Mouse (Mus musculus) ovary, postnatal 10 days (tissue): Measurements from ENCODE around the gene Slc25a45.

Experiments used
- DNase-seq: peaks from one replicate; pipeline ENCODE4 v3.0.0; 2022; ENCODE audit warnings: low spot score

Gene Slc25a45

DNA sequence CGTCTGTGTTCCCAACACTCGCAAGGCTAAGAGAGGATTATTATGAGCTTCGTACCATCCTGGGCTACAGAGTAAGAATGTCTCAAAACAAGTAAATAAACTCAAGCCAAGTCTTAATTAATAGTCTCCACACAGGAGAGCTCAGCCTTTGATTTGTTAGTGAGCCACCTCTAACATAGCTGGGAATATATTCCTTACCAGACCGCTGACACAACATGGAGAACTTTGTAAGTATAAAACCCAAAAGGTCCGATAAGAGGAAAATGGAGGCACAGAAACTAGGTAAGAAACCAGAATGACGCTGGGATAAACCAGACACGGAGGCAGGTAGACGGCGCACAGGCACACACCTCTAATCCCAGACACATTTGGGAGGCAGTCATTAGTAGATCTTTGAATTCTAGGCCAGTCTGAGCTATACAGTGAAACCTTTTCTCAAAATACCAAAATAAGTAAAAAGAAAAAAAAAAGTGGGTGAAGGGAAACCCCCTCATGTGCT, 36.7 kb upstream of the Slc25a45 start:
- no peak for DNase-seq

DNA sequence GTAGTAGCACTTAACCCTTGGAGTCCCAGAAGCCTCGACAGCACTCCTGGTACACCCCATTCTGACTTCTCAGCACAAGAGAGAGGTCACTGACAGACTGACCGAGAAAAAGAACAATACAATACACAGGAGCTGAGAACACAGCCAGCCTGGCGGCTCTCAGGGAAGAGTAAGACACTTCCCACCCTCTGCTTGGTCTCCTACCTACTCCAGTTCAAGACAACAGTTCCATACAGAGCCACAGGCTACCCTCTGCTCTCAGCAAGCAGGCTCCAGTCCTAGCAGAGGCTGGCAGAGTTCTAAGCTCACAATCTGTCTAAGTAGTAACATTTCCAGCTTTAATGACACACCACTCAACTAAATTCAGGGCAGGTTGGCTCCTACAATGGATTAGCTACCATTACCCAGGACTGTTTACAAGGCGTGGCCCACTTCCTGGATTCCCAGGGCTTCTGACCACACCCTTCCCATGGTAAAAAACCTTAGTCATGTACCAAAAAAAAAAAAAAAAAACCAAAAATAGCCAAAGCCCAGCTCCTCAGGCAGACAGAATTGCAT, 36.1 kb upstream of the Slc25a45 start:
- no peak for DNase-seq

DNA sequence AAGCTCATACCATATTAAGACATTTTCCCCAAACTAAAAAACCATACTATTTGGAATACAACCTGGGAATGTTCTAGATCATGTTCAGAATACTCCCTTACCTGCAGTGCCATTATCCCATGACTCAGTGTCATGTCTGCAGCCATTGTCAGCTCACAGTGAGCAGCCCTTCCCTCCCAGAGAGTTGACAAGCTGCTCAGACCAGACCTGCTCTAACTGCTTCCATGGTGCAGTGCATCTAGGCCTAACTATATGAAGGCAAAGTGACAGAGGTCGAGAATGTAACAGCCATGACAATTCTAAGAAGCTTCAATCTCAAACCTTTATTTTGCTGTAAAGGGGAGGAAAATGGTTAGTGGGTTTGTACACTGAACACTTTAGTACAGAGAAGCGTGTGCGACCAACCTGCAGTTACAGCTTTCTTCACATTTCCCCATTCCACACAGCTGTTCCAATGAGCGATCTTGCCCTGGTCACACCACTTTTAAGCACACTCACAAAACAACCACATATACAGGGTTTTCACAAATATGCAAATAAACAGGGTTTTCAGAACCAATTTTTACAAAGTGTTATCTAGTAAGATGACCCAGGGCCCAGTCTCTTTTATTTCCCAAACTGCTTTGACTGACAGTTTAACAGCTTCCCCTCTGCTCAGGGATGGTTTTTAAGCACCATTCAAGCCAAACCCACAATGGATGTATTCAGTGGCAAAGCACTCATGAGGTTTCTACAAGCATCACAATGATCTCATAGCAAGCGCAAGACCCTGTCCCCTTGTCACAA, 35.4 kb upstream of the Slc25a45 start:
- DNase-seq: no peak

DNA sequence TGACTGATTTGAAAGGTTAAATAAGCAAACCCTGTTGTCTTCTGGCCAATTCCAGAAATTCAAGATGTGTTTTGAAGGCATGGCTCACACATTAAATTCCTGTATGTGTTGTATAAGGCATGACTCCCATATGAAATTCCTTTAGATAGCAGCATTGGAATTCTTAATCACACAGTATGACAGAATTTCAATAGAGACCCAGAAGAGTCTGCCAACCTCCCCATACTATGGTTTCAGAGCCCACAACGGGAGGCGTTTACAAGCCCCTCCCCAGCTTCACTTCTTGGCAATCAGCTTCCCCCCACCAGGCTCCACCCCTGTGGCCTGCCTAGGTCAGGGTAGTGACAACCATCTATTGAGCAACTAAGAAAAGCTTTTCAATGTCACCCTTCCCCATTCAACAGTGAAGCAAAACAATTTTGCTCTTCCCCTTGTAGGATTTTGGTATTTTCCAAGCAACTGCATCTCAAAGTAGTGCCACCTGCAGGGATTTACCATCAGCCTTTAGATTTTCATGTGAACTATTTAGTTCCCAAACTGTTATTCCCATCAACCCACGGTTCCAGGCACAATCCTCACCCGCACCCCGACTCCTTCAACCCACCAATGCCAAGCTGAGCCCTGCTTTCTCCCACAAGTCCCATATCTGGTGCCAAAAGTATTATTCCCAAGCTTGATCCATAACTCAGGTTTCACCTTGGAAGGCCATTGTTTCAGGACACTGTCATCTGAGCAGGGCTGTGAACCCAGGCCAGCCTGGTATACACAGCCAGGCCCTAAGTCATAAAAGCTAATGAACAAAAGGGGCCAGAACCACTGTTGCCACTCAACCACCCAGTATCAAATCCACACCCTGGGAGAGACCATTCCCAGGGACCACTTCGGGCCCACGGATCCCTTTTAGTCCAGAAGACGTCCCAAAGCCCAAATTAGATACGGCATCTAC, 34.5 kb upstream of the Slc25a45 start:
- DNase-seq: no peak

DNA sequence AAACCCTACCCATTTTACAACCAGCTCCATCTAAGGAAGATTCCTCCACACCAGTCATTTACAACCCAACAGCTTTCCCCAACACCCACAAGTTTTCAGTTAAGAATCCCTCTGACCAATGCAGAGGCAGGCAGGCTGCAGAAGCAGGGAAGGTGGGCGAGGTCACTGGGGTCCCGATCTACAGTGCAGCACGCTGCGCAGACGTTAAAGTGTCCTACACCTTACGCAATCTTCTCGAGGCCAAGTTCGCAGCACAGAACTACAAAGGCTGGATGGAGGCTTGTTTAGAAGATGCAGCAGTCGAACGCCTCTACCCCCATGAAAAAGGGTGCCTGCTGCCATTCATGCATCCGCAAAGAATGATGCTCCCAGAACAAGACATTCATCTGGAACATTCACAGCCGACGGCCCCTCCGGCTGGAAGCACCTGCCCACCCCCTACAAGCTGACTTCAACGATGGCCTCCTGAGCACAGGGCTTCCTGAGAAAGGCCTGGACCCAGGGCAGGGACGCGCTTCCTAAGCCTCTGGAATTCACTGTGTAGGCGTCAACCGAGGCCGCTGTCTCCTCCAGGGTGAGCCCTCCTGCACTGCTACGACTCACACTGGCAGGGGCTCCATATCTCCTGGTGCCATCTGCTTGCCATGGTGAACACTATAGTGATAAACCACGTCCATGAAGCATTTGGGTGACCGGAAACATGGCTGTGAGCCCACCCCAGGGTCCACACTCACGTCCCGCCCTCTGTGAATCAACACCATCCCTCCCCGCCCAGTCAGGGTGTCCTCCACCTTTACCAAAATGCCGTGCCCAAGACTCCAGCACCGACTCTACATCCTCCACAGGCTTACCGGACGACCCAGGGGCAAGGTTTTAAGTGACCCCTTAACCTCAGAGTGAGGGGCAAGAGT, 33.6 kb upstream of the Slc25a45 start:
- DNase-seq: no peak

DNA sequence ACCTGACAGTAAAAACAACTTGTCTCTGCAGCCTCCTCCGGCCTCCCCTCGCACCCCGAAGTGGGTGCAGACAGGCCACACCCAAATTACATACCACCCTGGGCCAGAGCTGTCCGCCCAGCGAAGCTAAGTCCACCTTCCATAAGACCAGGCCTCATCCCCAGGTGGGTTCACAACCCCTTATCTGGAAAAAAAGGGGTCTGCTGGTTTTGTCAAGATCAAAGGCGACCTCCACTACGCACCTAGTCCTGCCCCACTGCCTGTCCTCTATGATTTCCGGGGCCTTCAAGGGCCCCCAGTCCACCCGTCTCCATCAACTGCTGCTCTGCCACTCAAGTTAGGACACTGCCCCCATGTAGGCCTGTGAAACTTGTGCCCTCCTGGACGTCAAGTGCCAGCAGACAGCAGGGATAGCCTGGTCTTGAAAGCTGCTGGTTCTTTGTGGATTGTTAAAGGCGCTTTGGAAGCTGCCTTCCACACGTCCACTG, 32.7 kb upstream of the Slc25a45 start:
- DNase-seq: peak; percentile 39

DNA sequence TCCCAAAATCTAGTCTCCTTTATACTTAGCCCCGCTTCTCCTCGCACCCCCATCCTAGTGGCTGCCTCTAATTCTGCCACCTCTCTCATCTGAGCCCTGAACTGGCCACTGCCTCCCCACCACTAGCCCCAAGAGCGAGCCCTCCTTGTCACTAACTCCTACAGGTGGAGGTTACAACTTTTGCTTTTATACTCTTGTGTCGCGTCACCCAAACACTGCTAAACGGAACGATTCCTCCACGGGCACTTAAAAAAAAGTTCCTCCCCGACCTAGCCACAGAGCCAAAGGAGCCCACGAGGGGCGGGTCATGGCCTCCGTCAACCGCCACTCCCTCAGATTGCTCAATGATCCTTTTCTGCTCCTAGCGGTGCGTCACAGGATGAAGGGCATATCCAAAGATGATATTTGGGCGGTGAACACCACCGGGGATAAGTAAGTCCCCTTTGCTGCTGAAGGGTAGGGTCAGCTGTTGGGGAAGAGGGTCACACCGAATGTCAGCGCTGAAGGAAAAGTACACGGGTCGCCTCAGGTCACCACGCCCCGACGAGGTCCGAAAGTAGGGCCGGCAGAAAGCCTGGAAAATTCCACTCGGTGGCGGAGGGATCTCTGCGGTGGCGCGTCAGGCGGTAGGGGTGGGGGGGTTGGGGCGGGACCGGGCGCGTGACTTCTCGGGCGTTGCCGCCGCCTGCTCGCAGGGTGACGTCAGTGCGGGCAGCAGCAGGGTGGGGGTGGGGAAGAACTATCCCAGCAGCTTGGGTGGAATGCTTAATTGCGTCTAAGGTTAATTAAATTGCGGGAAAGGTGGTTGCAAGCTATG, 32.1 kb upstream of the Slc25a45 start:
- DNase-seq: peak; percentile 94

DNA sequence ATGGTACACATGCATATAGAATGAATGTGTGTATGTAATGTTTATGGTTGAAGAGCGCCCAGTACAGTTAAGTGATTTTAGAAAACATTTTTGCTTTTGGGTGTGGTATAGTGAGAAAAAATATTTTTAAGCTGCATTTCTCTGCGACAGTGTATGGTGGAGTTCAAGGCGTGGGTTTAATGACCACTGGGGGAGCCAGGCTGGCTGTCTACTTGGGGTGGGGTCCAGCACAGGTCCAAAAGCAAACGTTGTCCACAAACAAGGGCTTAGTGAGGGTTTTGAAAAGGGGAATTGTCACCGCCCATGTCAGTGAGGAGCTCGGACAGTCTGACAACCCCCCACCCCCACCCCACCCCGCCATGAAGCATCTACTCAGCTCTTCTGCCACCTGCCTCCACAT, 31.5 kb upstream of the Slc25a45 start:
- no peak for DNase-seq

DNA sequence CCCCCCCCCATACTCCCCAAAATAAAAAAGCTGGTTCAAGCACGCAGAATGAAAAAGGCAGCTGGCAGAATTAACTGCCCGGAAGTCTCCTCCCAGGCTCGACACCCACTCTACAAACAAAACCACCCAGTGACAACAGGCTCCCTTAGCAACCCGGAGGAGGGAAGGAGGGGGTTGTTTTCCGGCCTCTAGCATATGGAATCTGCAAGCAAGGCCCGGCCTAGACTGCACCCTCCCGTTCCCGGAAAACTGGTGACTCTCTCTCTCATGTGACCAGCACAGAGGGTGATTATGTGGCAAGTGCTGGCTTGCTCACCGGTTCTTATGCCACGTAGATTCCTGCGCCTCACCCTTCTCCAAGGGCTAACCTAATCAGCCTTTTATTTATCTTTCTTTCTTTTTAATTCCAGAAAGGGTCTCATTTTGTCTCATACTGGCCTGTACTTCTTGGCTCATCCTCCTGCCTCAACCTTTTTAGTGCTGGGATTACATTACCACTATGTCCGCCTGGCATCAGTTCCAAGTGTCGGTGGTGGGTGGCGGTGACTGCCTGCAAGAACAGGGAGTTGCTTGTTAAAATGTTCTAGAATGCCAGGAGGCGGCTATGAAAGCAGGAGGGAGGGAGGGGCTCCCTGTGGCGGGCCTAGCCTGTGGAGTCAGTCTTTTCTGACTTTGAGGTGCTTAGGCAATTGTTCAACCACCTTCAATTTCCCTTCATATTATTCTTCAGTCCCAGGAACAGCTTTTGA, 30.9 kb upstream of the Slc25a45 start:
- peak; percentile 50 for DNase-seq

DNA sequence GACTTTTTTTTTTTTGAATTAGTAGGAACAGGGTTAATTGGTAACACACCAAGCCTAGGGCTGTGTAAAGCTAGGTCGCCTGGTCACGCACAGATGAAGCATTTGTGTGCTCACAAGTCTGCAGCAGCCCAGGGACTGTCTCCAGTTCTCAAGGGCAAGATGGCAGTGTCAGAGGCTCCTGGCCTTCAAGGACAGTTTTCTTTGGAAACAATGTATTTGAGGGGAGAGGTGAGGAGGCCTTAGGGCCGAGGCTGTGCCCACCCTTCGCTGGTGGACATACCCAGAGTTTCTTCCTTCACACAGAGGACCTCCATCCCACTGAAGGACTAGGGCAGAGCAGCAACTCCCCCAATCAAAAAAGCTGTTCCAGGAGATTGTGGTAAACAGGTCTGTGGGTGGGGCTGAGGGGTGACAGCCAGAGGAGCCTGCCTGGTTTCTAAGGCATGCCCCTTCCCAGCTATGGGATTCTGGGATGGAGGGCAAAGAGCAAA, 30.3 kb upstream of the Slc25a45 start:
- DNase-seq: no peak

DNA sequence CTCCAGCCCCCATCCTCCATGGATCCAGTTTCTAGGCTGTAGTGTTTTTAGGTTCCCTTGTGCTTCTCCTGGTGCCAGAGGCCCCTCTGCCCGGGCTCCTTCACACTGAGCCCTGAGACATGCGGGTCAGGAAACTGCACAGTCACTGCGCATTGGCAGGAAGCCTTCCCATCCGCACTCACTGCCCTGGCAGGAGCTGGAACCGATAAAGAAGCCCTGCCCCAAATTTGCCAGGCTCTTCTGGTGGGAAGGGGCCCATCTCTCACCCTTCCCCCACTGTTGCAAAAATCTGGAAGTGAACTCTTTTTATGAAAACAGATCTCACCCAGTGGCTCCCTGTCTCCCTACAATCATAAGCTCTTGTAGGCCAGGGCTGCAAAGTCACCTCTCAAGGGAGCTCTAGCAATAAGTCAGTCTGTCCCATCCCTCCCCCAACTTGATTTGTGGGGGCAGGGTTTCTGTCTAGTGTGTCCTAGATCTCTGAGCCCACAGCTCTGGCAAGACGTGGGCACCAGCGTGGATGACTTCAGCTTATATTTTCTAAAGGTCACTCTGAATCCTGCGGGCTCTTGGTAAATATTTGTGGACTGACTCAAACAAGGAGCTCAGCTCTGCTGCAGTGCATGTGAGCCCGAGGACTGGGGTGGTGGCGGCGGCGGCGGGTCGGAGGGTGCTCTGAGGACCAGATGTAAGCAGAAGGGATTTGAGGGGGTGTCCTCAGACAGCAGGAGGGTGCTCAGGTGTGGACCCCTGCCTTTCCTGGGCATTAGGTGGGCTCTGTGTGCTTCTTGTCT, 29.4 kb upstream of the Slc25a45 start:
- no peak for DNase-seq

DNA sequence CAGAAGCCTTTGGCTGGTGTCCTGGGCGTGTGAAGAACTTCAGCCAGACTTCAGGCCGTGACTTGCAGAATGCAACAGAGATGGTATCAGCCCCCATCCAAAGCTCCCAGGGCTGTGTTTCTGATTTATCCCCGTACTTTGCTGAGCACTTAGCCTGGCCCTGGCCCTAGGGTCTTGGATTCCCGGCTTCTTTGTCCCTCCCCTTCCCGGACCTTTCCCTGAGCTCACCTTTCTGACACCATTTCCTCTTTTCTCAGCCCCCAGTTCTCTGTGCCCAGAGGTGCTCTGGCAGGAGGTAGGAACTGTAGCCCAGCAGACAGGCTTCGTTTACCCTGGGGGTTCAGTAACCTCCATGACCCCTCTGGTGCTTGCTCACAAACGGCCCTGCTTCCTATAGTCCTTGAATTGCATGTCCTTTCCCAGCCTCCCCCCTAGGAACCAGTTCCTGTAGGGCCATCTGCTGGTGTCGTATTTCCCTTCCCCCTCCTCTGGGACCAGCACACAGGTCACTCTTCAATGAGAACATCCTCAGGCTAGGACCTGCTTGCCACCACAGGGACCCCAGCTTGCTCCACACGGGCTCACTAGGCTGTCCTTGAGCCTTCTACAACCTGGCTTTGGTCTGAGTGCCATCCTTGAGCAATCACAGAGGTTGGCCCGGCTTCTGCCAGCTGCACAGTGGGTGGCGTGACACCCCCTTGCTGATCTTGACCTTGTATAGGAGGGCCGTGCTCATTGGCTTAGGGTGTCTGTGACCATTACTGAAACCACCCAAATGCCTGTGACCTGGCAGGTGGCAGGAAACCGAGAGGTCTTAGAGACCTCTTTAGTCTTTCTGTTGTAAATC, 28.6 kb upstream of the Slc25a45 start:
- no peak for DNase-seq

DNA sequence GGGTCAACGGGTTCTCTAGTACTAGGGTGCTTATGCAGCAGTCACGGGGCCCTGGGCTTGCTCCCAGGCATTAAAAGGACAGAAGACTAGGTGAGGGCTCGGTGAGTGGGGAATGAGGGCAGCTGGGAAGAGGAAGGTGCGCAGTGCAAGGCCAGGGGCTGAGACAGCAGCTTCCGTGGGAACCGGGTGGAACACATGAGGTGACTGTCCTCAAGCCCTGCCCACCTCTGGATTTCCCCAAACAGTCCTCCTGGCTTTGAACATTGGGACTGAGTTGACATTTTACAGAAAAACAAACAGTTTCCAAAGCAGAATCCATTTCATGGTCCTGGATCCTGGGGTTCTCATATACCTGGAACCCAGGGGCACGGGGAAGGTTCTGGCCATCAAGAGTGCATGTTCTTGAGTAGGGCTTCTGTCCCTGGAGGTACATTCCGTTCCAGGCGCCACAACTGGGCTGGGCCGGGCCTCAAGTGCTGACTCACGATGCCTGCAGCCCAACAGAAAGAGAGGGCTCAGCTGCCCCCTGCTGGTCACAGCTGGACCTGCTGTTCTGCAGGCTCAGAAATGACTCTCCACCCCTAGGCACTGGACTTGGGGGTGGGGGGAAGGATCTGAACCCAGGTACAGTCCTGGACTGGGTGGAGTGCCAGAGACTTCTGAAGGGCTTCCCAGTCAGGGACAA, 27.6 kb upstream of the Slc25a45 start:
- DNase-seq: peak; percentile 83

DNA sequence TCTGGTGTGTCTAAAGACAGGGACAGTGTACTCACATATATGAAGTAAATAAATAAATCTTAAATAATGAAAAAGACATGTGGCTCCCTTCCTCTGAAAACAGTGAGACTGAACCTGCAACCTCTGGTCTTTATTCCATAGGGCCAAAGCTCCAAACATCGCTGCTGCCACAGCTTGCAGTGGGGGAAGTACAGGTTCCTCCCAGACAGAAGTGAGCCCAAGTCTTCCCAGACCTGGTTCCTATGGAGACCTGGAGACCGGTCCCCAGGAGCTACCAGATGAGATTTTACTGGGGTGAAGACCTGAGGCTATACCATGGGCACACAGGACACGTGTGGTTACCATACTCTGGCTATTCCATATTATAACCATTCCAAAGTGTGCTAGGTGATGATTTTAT, 26.7 kb upstream of the Slc25a45 start:
- DNase-seq: no peak

DNA sequence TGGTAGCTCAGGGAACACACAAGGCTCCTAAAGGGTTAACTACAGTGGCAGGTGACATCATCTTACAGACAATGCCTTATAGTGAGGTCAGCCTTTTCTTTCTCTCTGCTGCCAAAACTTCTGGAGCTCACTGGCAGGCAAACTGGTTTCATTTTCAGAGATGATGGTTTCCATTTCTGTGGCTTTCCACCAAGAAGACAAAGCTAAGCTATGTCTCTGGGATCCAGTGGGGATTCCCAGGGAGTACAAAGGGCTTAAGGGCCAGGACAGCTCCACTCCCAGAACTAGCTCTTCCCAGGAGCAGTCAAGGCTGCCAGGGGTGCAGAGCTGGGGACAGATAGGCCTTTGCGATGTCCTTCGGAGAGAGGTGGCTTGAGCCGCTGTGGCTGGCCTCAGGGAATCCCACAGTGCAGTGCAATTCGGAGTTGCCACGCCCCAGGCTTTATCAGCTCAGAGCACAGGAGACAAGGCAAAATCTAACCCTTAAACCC, 26.1 kb upstream of the Slc25a45 start:
- no peak for DNase-seq

DNA sequence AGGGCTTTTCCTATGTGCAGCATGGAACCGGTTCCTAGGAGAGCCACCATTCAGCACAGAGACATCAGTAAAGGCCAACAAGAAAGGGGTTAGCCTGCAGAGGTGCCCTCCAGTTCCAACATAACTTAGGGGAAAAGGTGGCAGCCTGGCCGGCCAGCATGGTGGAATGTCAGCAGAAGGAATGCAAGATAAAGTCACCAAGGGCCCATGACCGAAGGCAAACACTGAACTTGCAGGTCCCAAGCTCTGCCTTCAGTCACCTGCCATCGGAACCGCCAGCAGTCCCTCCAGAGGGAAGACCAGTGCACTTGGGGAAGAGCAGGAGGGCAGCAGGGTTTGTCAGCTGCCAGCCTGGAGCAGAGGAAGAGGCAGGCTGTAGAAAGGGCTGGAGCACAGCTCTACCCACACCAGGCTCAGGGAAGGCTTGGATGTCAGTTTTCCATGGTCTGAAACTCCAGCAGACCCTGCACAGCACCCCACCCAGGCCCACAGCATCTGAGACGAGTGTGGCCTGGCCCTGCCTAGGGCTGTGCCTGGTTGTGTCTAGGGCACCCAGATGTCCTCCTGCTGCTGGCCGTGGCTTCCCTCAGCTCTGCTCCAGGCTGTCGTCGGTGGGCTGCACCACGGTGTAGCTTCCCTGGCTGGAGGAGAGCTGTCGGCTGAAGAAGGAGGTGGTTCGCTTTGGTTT, 25.4 kb upstream of the Slc25a45 start:
- DNase-seq: no peak
